Mouse (Mus musculus) 416B (cell line): Measurements from ENCODE around the gene Prr13.

Experiments
- DNase-seq: peaks from one replicate; pipeline ENCODE4 v3.0.0; 2011; ENCODE audit warnings: low read depth

The Prr13 gene

DNA sequence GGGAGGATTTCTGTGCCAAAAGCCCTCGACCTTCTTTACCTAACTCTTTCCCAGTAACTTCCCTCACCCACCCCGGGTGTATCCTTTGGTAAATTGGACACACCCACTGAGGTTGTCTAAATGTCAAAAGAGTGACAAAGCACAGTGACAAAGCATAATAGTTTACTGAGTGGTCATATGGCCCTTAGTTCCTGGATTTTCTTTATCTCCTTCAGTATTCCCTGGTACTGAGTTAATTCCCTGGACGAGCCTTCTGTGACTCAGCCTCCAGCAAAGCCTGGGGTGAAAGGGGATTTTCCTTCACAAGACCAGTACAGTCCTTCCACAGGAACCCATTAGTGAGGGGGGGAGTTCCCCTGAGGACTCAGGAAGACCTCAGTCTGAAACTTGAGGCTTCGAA is 2.1 kb downstream of the Prr13 start:
- peak; percentile 79 for DNase-seq

DNA sequence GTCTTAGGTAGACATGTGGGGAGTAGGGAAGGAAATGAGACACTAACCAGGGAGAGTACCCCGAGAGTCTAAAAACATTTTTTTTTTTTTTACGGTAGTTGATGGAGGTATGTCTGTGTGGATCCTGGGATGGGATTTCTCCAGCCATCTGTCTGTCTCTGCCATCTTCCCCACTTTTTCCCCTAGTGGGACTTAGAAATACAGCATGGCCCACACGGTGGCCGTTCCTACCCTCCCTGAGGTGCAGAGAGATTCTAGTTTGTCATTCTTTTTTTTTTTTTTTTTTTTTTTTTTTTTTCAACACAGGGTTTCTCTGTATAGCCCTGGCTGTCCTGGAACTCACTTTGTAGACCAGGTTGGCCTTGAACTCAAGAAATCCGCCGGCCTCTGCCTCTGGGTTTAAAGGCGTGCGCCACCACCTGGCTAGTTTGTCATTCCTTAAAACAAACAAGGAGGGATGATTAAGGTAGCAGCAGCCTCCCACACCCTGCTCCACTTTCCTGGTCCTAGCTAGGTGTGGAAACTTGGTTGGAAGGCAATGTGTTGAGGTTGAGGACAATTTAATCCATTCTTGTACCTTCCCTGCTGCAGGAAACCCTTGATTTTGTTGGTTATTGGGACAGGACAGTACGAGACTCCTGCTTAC is 2.7 kb downstream of the Prr13 start:
- DNase-seq: no peak

DNA sequence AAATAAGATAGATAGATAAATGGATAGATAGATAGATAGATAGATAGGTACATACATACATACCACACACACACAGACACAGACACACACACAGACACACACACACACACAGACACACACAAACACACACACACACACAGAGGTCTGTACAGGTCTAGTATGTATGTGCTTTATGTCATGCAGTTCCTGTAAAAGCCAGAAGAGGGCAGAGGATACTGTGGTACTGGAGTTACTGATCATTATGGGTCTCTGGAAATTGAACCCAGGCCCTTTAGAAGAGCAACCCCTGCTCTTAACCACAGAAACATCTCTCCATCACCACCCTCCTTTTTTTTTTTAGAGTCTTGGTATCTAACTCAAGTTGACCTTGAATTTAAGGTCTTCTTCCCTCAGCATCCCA is 4.8 kb downstream of the Prr13 start:
- peak; percentile 71 for DNase-seq

DNA sequence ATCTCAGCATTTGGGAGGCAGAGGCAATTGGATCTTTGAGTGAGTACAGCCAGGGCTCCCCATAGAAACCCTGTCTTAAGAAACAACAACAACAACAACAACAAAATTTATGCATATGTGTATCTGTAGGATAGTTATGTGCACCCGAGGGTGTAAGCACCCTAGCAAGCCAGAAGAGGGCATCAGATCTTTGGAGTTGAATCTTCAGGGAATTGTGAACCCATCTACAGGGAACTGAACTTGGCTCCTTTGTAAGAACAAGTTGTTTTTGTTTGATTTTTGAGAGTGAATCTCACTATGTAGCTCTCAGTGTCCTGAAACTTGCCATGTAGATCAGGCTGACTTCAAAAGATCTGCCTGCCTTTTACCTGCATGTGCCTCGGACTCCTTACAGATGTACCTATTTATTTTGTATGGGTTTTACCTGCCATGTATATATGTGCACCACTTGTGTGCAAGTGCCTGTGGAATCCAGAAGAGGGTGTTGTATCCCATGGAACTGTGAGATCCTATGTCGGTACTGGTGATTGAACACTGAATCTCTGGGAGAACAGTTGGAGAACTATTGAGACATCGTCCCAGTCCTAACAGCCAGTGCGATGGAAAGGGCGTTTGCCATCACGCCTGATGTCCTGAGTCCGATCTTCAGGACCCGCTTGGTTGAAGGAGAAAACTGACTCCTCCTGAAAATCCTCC is 10.0 kb downstream of the Prr13 start:
- no peak for DNase-seq

DNA sequence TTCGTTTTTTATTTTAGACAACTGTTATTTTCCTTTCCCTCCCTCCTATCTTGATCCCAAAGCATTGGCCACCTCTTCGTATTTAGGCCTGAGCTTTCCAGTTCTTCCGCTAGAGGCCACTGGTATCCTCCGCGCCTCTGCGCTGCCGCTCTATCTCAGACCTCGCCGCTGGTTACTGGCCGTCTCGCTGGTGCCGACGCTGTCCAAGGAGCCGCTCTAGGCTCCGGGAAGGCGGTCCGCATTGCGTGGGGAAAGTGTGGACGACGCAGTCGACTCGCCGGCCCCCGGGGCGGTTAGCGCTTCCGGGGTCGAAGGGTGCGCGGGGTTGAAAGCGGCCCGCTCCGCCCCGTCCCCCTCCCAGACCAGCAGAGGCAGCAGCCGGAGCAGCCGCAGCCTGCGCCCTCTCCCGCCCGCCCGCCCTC is 11.4 kb downstream of the Prr13 start, which contains the start of gene Pcbp2:
Pcbp2 (plus strand) TSS at position 357 of the 422 bp plus-strand sequence.
- peak; percentile 98 for DNase-seq

DNA sequence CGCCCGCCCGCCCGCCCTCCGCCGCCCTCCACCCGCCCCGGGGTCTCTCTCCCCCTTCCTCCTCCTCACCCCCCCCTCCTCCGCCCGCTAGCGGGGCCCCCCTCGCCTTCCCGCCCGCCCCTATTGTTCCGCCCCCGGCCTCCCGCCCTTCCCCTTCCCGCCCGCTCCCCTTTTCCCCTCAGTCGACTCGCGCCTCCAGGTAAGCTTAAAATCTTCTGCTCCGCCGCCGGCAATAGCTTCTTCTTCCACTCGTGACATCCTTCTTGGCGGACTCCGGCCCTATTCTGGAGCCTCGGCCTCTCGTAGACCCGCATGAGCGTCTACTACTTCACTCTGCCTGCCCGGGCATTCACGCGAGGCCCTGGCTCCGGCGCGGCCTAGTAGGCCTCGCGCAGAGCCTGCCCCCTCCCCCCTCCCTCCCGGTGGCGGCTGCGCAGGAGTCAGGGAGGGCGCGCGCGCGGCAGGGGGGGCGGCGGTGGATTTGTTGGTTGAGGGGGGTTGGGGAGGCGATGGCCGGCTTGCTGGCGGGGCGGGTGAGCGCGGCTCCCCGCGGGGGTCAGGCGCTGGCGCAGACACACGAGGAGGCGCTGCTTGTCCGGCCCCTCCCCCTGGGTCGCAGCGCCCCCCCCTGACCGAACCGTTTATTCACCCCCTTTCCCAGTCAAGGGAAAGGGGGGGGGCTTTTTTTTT is 11.9 kb downstream of the Prr13 start:
- DNase-seq: peak; percentile 84

DNA sequence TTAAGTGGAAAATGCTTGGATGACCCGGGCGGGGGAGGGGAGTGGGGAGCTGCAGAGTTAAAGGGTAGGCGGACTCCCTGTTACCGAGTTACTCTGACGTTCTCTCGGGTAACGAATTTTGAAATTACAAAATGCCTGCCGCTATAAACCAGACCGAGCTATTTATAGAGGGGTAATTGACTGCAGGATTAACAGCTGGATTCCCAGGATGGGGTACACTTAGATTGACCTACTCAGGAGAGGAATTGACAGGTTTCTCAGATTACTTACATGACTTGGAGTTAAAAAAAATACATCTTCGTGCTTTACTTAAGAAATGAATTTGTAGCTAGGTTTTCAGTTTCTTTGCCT is 12.4 kb downstream of the Prr13 start:
- no peak for DNase-seq

DNA sequence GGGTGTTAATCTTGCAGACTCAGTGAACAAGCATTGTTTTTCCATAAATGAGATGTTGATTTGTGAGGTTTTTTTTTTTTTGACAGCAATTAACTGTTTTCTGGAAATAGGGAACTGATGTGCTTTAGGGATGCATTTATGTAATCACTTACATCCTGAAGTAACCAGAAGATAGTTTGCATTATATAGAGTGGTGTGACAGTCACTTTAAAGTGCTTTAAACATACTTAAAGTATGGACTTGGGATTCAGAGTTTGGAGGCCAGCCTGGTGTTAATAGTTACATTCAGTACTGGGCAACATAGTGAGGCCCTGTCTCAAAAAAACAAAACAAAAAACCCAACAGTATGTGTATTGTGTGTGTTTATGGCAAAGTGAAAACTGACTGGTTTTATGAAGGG is 12.9 kb downstream of the Prr13 start:
- DNase-seq: peak; percentile 31

DNA sequence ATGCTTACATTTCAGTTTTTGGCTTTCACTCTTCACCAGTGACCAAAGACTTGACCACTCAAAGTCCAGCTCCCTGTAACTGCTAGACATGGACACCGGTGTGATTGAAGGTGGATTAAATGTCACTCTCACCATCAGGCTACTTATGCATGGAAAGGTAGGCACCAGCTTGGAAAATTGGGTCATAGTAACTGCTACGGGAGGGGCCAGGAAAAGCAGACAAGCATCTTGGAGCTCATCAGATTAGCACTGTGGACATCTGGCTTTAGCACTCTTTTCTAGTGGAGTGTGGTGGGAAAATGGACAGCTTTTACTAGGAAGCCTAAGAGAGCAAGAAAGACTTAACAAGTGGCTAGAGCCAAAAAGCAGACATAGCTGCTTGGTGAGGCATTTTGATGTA is 14.4 kb downstream of the Prr13 start:
- no peak for DNase-seq

DNA sequence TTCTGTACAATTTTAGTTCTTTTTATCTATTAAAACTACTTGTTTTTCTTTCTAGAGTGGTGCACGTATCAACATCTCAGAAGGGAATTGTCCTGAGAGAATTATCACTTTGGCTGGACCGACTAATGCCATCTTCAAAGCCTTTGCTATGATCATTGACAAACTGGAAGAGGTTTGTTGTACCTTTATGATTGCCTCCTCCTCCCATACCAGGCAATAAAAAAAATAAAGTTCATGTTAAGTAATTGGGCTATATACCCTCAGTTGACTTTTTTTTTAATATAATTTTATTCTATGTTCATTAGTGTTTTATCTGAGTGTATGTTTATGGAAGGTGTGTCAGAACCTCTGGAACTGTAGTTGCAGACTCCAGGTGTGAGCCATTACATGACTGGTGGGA is 15.7 kb downstream of the Prr13 start:
- no peak for DNase-seq

DNA sequence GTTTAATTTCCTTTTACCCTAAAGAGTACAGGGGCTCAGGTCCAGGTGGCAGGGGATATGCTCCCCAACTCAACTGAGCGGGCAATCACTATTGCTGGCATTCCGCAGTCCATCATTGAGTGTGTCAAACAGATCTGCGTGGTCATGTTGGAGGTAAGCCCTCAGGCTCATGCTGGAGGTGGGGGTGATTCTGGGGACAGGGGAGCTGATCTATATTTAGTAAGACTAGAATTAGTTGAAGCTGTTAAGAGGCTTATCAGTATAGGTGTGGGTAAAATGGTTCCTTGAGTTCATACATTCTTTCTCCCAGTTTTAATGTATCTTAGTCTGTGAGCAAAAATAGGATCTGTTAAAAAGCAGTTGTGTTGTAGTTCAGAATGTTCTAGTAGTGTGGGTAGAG is 24.3 kb downstream of the Prr13 start:
- no peak for DNase-seq

DNA sequence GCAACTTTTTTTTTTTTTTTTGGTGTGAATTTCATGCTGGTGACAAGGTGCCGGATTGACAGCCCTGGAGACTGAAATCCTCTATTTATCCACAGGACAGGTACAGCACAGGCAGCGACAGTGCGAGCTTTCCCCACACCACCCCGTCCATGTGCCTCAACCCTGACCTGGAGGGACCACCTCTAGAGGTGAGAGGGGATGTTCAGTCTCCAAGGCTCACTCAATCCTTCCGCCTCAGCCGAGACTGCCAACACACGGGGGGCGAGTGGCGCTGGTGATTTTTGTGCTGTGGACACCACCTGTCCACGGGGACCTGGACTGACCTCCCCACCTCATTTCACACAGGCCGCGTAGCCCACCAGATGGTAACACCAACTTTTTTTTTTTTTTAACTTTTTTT is 27.0 kb downstream of the Prr13 start:
- DNase-seq: no peak

DNA sequence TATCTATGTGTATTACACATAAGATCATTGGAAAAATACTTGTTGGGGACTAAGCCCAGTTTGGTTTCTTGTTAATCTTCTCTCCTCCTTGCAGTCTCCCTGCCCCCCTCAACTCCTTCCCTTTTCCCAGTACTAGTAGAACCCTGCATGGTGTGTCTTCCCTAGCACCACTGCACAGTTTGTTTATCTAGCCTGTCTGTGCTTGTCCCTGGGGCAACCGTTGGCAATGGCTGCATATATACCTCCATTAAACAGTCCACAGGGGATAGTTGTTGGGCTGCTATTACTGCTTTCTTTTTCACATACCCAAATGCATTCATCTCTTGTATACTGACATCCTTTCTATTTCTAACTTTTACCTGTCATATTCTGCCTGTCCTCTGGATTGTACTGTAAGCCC is 28.8 kb downstream of the Prr13 start:
- no peak for DNase-seq

DNA sequence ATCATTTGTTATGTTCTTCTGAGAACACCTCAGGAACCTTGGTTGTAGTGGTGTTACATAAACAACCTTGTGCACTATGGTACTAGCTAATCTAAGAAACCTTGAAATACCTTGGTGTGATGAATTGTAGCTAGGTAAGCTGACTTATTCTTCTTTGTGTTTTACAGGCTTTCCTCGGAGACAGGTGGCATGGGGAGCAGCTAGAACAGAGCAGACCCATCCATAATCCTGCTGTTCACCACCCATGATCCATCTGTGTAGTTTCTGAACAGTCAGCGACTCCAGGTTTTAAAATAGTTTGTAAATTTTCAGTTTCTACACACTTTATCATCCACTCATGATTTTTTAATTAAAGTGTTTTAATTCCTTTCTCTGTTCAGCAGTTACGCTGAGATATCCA is 39.5 kb downstream of the Prr13 start:
- no peak for DNase-seq

DNA sequence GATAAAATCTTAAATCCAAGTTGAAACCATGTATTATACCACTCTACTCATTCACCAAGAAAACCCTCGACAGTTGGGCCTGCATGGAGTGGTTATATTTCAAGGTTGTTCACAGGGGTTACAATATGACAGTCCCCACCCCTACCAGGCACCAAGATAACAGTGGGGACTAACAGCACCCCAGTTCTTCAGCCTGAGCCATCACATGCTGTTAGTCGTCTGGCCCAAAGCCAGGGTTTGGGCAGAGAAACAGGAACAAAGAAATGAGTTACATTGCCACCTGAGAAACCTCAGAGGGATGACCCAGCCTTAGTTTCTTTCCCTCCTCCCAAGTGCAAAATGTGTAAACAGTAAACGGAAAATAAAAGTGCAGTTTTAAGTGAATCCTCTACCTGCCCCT is 40.5 kb downstream of the Prr13 start:
- DNase-seq: peak; percentile 40

DNA sequence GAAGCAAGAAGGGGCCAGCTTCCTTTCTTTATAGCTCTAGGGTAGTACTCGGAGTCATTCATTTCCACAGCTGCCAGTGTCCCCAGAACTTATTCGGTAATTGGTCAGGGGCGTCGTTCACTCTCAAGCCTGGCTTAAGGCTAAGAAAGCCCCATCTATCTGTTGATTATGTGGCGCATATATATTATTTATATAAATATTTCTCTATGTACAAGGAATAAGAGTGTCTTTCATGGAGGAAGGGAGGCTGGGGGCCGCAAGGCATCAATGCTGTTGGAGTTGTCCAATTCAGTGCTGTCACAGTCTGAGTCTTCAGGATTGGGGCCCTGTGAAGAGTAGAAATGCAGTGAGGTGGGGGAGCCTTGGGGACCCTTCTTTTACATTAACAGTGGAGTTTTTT is 41.0 kb downstream of the Prr13 start:
- no peak for DNase-seq

DNA sequence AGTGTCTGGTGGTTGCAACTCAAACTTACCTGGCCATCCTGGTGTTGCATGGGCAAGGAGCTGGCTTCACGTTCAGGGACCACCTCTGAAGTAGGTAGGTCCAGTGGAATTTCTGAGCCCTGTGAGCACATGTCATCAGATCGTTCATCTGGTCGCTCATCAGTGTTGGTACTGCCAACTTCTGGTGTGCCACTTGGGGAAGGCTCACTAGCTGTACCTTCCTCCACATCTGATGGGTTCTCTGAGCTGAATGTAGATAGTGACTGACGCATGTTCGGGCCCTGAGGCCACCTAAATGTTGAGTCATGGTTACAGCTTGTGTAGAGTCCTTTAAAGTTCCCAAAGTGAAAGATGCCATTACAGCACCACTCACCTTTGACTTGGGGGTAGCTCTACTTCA is 41.7 kb downstream of the Prr13 start:
- no peak for DNase-seq

DNA sequence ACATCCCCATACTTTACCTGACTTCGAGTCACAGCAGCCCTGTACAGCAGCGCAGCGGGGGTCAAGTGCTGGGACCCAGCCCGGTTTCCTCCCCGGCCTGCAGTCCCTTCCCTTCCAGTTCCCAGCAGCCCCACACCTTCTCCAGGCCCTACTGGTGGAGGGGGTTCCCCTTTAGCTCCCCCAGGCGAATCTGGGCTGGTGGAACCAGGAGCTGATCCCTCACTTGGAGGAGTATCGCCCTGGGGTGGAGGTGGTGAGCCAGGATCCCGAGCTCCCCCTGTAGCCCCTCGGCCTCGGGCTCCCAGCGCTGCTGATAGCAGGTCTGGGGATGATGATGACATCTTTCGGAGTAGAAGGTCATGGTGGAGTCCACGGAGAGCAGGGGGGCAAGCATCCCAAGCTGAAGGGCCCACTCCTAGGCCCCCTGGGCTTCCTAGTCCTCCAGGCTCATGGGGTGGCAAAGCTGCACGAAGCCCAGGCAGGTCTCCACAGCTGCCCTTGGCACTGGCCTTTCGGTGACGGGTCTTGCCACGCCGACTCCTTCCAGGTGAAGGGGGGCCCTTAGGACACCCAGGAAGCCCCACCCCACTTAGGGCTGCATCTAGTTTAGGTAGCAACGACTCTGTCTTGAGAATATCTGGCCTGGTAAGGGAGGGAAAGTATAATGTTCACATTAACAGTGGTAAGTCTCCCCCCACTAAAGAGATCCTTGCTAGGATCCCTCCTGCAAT is 42.4 kb downstream of the Prr13 start:
- no peak for DNase-seq

DNA sequence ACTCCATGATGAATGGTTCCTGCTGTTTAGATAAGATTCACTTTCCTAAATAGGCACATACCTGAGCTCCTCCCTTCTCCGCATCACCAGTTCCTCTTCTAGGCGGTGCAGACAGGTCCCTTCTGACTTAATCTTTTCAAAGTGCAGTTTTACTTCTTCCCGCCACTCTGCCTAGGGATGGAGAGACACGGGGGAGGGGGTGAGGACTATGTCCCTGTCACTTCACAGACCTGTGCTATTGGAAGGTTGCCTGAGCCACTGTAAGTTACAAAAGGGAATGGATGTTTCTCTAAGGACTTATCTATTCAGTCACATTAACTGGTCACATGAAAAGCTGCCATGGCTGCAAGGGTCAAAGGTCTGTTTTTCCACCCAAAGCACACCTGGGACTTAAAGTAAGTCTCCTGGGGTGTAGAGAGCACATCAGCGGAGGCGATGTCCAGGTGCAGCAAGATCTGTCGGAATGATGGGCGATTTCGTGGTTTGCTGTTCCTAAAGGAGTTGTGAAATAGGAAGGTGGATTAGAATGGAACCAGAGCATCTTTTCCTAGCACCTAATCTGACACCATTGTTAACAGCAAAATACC is 43.5 kb downstream of the Prr13 start:
- no peak for DNase-seq

DNA sequence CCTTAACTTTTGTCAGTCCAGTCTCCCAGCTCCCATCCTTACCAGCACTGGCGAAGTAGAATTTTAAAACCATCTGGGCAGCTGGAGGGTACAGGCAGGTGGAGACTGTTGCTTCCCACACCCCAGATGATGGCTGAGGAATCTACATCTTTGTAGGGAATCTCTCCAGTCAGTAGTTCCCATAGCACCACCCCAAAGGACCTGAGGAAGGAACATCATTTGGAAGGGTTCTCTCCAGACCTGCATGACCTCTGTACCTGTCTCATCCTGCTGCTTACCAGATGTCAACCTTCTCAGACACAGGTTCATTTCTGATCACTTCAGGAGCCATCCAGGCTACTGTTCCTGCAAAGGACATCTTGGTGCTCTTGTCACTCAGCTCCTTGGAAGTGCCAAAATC is 44.6 kb downstream of the Prr13 start, which contains the start of gene Gm10337:
Gm10337 (plus strand) TSS at position 276 of the 400 bp plus-strand sequence.
- DNase-seq: no peak

DNA sequence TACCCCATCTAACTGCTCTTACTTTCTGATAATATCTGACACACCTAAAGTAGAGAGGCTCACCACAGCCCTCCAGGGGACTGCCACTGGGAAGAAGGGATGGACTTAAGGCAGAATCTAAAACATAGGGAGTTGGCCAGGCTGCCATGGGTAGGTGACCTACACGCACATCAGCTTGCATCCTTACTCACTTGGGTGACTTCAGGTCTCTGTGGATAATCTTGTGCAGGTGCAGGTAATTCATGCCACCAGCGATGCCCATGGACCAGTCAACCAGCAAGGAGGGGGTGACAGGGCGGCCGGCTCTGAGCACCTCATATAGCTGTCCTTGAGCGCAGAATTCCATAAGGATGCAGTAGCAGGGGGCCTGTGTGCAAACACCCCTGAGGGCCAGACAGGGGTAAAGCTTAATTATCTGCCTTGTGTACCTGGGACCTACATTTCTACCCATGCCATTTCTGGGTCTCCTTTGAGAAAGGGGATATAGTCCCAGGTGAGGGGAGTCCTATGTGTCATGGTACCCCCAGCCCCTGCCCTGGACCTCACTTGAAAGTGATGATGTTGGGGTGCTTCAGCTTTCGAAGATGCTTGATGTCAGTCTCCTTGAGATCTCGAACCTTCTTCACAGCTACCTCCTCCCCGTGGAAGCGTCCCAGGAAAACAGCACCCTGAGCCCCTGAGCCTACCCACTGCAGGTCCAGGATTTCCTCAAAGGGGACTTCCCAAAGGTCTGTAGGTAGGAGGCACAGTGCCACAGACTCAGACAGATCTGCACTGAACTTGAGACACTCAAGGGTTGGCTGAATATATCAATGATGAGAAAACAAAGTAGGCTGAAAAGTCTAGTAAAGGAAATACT is 45.3 kb downstream of the Prr13 start:
- DNase-seq: no peak
